Mouse (Mus musculus): ENCODE measurements at regions not wholly inside any gene's neighbourhood (a gene's known extent, or its start where the extent isn't known, plus 50 kb on each side); places are given as distances from the start of the nearest gene placed in this dataset.

- no peak for DNase-seq (ENCODE audit: low spot score)
These were observed 332.5 kb upstream of the Meis1 start for GRCm38 (mm10) chr11:19351243-19351787.

GRCm38 (mm10) chr11:19353706-19354105, 334.9 kb upstream of the Meis1 start:
- DNase-seq (ENCODE audit: low spot score) = no peak

- no peak for DNase-seq (ENCODE audit: low spot score)
These were observed 336.4 kb upstream of the Meis1 start for GRCm38 (mm10) chr11:19355179-19355578.

- DNase-seq (ENCODE audit: low spot score) = no peak
These were observed 337.4 kb upstream of the Meis1 start for GRCm38 (mm10) chr11:19356151-19356550.

- no peak for DNase-seq (ENCODE audit: low spot score)
These were observed 350.4 kb upstream of the Meis1 start for GRCm38 (mm10) chr11:19369152-19369551.

- DNase-seq (ENCODE audit: low spot score) = no peak
These were observed 354.7 kb upstream of the Meis1 start for GRCm38 (mm10) chr11:19373476-19373875.

- DNase-seq (ENCODE audit: low spot score) = no peak
These were observed 362.1 kb upstream of the Meis1 start for GRCm38 (mm10) chr11:19380935-19381334.

- no peak for DNase-seq (ENCODE audit: low spot score)
These were observed 370.4 kb upstream of the Meis1 start for GRCm38 (mm10) chr11:19389136-19389535.

- no peak for DNase-seq (ENCODE audit: low spot score)
These were observed 373.4 kb upstream of the Meis1 start for GRCm38 (mm10) chr11:19392190-19392589.

- DNase-seq (ENCODE audit: low spot score) = no peak
These were observed 375.6 kb upstream of the Meis1 start for GRCm38 (mm10) chr11:19394372-19394771.

- DNase-seq (ENCODE audit: low spot score) = no peak
These were observed 381.6 kb upstream of the Meis1 start for GRCm38 (mm10) chr11:19400396-19400795.

GRCm38 (mm10) chr11:19420143-19420542, 401.4 kb upstream of the Meis1 start:
- DNase-seq (ENCODE audit: low spot score) = no peak

- no peak for DNase-seq (ENCODE audit: low spot score)
These were observed 404.5 kb upstream of the Meis1 start for GRCm38 (mm10) chr11:19423268-19423667.

- DNase-seq (ENCODE audit: low spot score) = peak; percentile 43
These were observed 405.3 kb upstream of the Meis1 start for GRCm38 (mm10) chr11:19423841-19424815.

GRCm38 (mm10) chr11:19427559-19427958, 408.8 kb upstream of the Meis1 start:
- DNase-seq (ENCODE audit: low spot score) = no peak

GRCm38 (mm10) chr11:19433680-19434619, 415.2 kb upstream of the Meis1 start:
- no peak for DNase-seq (ENCODE audit: low spot score)

GRCm38 (mm10) chr11:19438385-19438784, 419.6 kb upstream of the Meis1 start:
- no peak for DNase-seq (ENCODE audit: low spot score)

GRCm38 (mm10) chr11:19441936-19442335, 423.2 kb upstream of the Meis1 start:
- DNase-seq (ENCODE audit: low spot score) = no peak

GRCm38 (mm10) chr11:19455391-19456290, 436.9 kb upstream of the Meis1 start:
- DNase-seq (ENCODE audit: low spot score) = no peak

- no peak for DNase-seq (ENCODE audit: low spot score)
These were observed 437.8 kb upstream of the Meis1 start for GRCm38 (mm10) chr11:19456577-19456976.

- DNase-seq (ENCODE audit: low spot score) = no peak
These were observed 445.1 kb upstream of the Meis1 start for GRCm38 (mm10) chr11:19463730-19464358.

Data from layer of hippocampus, adult 11-12 months (tissue).